Mouse (Mus musculus): ENCODE results near the gene Rasl10b. TPM values are rescaled to one million over a fixed set of nuclear protein-coding genes. Genes with fewer than 3 reads are reported as not detected.
A peak's percentile ranks its signal among the peaks of the same experiment; 100 is the strongest.

Gene Rasl10b
- polyA plus RNA-seq, 1 experiment from 2014 or later: 24.0 TPM

GRCm38 (mm10) chr11:83449298-83449697, 40.4 kb downstream of the Rasl10b start:
- 51% methylated on average over 4 of the region's 4 CpGs for WGBS
- no peak overlapping the region for H3K27ac ChIP-seq (ENCODE audit: low read depth, low read length)
- H3K4me3 ChIP-seq (ENCODE audit: low read depth, low read length): no peak overlapping the region

GRCm38 (mm10) chr11:83450550-83450949, 41.6 kb downstream of the Rasl10b start:
- Histone ChIP-seq H3K9ac (replicated peaks; ENCODE audit: low read depth, low read length) (no peak overlapping the region), H3K9me3 (ENCODE audit: control insufficient read depth, low read length) (no peaks in the 10 kb centered on the region), H3K27me3 (ENCODE audit: control insufficient read depth, insufficient read depth, low read length) (peaks cover under 1% of the 10 kb centered on the region; the same call in 1 of the 2 replicates), H3K4me3 (ENCODE audit: low read depth, low read length) (no peak overlapping the region), H3K36me3 (ENCODE audit: control insufficient read depth, insufficient read depth, low read length) (no peaks in the 10 kb centered on the region), H3K4me1 (ENCODE audit: control insufficient read depth, insufficient read depth, low read length) (peaks cover 8% of the 10 kb centered on the region; the same call in 1 of the 2 replicates), H3K4me2 (ENCODE audit: low read depth, low read length) (no peak overlapping the region), H3K27ac (ENCODE audit: low read depth, low read length) (no peak overlapping the region)
- 45% methylated on average over 1 of the region's 1 CpGs for WGBS
- no peak for ATAC-seq (ENCODE audit: low read depth)

More at GRCm38 (mm10) chr11:83449298-83449697, 40.4 kb downstream of the Rasl10b start:
- no peak overlapping the region for H3K4me2 ChIP-seq (ENCODE audit: low read depth, low read length)
- peaks cover 8% of the 10 kb centered on the region; the same call in 1 of the 2 replicates for H3K4me1 ChIP-seq (ENCODE audit: control insufficient read depth, insufficient read depth, low read length)
- no peak for ATAC-seq (ENCODE audit: low read depth)
- no peak overlapping the region for H3K9ac ChIP-seq (replicated peaks; ENCODE audit: low read depth, low read length)
- H3K9me3 ChIP-seq (ENCODE audit: control insufficient read depth, low read length): no peaks in the 10 kb centered on the region
- H3K27me3 ChIP-seq (ENCODE audit: control insufficient read depth, insufficient read depth, low read length): peaks cover 10% of the 10 kb centered on the region
- no peaks in the 10 kb centered on the region for H3K36me3 ChIP-seq (ENCODE audit: control insufficient read depth, insufficient read depth, low read length)

- 88% methylated on average over 10 of the region's 10 CpGs for WGBS
- no peak for ATAC-seq (ENCODE audit: low read depth)
- Histone ChIP-seq H3K36me3 (ENCODE audit: control insufficient read depth, insufficient read depth, low read length) (no peaks in the 10 kb centered on the region), H3K4me3 (ENCODE audit: low read depth, low read length) (no peak overlapping the region), H3K4me1 (ENCODE audit: control insufficient read depth, insufficient read depth, low read length) (peaks cover 8% of the 10 kb centered on the region; the same call in 1 of the 2 replicates), H3K4me2 (ENCODE audit: low read depth, low read length) (no peak overlapping the region), H3K9ac (replicated peaks; ENCODE audit: low read depth, low read length) (no peak overlapping the region), H3K27me3 (ENCODE audit: control insufficient read depth, insufficient read depth, low read length) (no peaks in the 10 kb centered on the region), H3K9me3 (ENCODE audit: control insufficient read depth, low read length) (no peaks in the 10 kb centered on the region), H3K27ac (ENCODE audit: low read depth, low read length) (no peak overlapping the region)
These were observed 42.3 kb downstream of the Rasl10b start for GRCm38 (mm10) chr11:83451281-83451680.

- Histone ChIP-seq H3K9me3 (ENCODE audit: control insufficient read depth, low read length) (no peaks in the 10 kb centered on the region), H3K4me2 (ENCODE audit: low read depth, low read length) (no peak overlapping the region), H3K4me3 (ENCODE audit: low read depth, low read length) (no peak overlapping the region), H3K27ac (ENCODE audit: low read depth, low read length) (no peak overlapping the region), H3K27me3 (ENCODE audit: control insufficient read depth, insufficient read depth, low read length) (no peaks in the 10 kb centered on the region), H3K9ac (replicated peaks; ENCODE audit: low read depth, low read length) (no peak overlapping the region), H3K4me1 (ENCODE audit: control insufficient read depth, insufficient read depth, low read length) (no peaks in the 10 kb centered on the region), H3K36me3 (ENCODE audit: control insufficient read depth, insufficient read depth, low read length) (no peaks in the 10 kb centered on the region)
- 14% methylated on average over 4 of the region's 4 CpGs for WGBS
- ATAC-seq (ENCODE audit: low read depth): no peak
These were observed 45.6 kb downstream of the Rasl10b start for GRCm38 (mm10) chr11:83454548-83454947.

- 81% methylated on average over 3 of the region's 3 CpGs for WGBS
- Histone ChIP-seq H3K27me3 (ENCODE audit: control insufficient read depth, insufficient read depth, low read length) (no peaks in the 10 kb centered on the region), H3K9ac (replicated peaks; ENCODE audit: low read depth, low read length) (no peak overlapping the region), H3K4me3 (ENCODE audit: low read depth, low read length) (no peak overlapping the region), H3K4me1 (ENCODE audit: control insufficient read depth, insufficient read depth, low read length) (no peaks in the 10 kb centered on the region), H3K27ac (ENCODE audit: low read depth, low read length) (no peak overlapping the region), H3K36me3 (ENCODE audit: control insufficient read depth, insufficient read depth, low read length) (no peaks in the 10 kb centered on the region), H3K9me3 (ENCODE audit: control insufficient read depth, low read length) (no peaks in the 10 kb centered on the region), H3K4me2 (ENCODE audit: low read depth, low read length) (no peak overlapping the region)
- ATAC-seq (ENCODE audit: low read depth): no peak
These were observed 46.7 kb downstream of the Rasl10b start for GRCm38 (mm10) chr11:83455608-83456007.

- H3K9me3 ChIP-seq (ENCODE audit: control insufficient read depth, low read length): no peaks in the 10 kb centered on the region
- H3K4me2 ChIP-seq (ENCODE audit: low read depth, low read length): no peak overlapping the region
- H3K4me1 ChIP-seq (ENCODE audit: control insufficient read depth, insufficient read depth, low read length): no peaks in the 10 kb centered on the region
- H3K36me3 ChIP-seq (ENCODE audit: control insufficient read depth, insufficient read depth, low read length): no peaks in the 10 kb centered on the region
- 47% methylated on average over 7 of the region's 7 CpGs for whole genome bisulfite sequencing
- no peak overlapping the region for H3K4me3 ChIP-seq (ENCODE audit: low read depth, low read length)
- H3K9ac ChIP-seq (replicated peaks; ENCODE audit: low read depth, low read length): no peak overlapping the region
- H3K27ac ChIP-seq (ENCODE audit: low read depth, low read length): no peak overlapping the region
- ATAC-seq (ENCODE audit: low read depth): no peak
- peaks cover 8% of the 10 kb centered on the region for H3K27me3 ChIP-seq (ENCODE audit: control insufficient read depth, insufficient read depth, low read length)
These were observed 48.3 kb downstream of the Rasl10b start for GRCm38 (mm10) chr11:83457257-83457656.

GRCm38 (mm10) chr11:83457912-83458601, 49.1 kb downstream of the Rasl10b start:
- no peaks in the 10 kb centered on the region for H3K9me3 ChIP-seq (ENCODE audit: control insufficient read depth, low read length)
- no peak overlapping the region for H3K4me3 ChIP-seq (ENCODE audit: low read depth, low read length)
- 60% methylated on average over 9 of the region's 9 CpGs for WGBS
- H3K4me1 ChIP-seq (ENCODE audit: control insufficient read depth, insufficient read depth, low read length): 0 out of 2 replicates have a peak, but pooled peaks cover 2% of the 10 kb centered on the region
- no peak for ATAC-seq (ENCODE audit: low read depth)
- peaks cover 11% of the 10 kb centered on the region for H3K27me3 ChIP-seq (ENCODE audit: control insufficient read depth, insufficient read depth, low read length)
- H3K36me3 ChIP-seq (ENCODE audit: control insufficient read depth, insufficient read depth, low read length): no peaks in the 10 kb centered on the region
- no peak overlapping the region for H3K9ac ChIP-seq (replicated peaks; ENCODE audit: low read depth, low read length)
- no peak overlapping the region for H3K27ac ChIP-seq (ENCODE audit: low read depth, low read length)
- H3K4me2 ChIP-seq (ENCODE audit: low read depth, low read length): no peak overlapping the region

- Histone ChIP-seq H3K4me3 (ENCODE audit: low read depth, low read length) (no peak overlapping the region; the same call in 1 of the 2 replicates), H3K27me3 (ENCODE audit: control insufficient read depth, insufficient read depth, low read length) (peaks cover 19% of the 10 kb centered on the region), H3K4me2 (ENCODE audit: low read depth, low read length) (0 out of 2 replicates have a peak overlapping the region, but pooled peaks have one; percentile 9), H3K9ac (replicated peaks; ENCODE audit: low read depth, low read length) (no peak overlapping the region), H3K4me1 (ENCODE audit: control insufficient read depth, insufficient read depth, low read length) (0 out of 2 replicates have a peak, but pooled peaks cover 2% of the 10 kb centered on the region), H3K9me3 (ENCODE audit: control insufficient read depth, low read length) (no peaks in the 10 kb centered on the region), H3K36me3 (ENCODE audit: control insufficient read depth, insufficient read depth, low read length) (no peaks in the 10 kb centered on the region), H3K27ac (ENCODE audit: low read depth, low read length) (no peak overlapping the region)
- WGBS: 73% methylated on average over 10 of the region's 10 CpGs
- ATAC-seq (ENCODE audit: low read depth): no peak
These were observed 52.6 kb downstream of the Rasl10b start for GRCm38 (mm10) chr11:83461462-83462027.

GRCm38 (mm10) chr11:83462711-83463244, 53.8 kb downstream of the Rasl10b start, which contains the start of gene Mmp28:
TSS of gene Mmp28 (minus strand) at chr11:83463071.
- Histone ChIP-seq H3K4me2 (ENCODE audit: low read depth, low read length) (peak within 1 kb of the TSS; percentile 94), H3K27me3 (ENCODE audit: control insufficient read depth, insufficient read depth, low read length) (peaks cover 19% of the 10 kb centered on the region)
- ATAC-seq (ENCODE audit: low read depth): no peak; the same call in 1 of the 2 replicates

More at GRCm38 (mm10) chr11:83462711-83463244, 53.8 kb downstream of the Rasl10b start, which contains the start of gene Mmp28:
- no peaks in the 10 kb centered on the region for H3K36me3 ChIP-seq (ENCODE audit: control insufficient read depth, insufficient read depth, low read length)
- no peaks in the 10 kb centered on the region for H3K9me3 ChIP-seq (ENCODE audit: control insufficient read depth, low read length)
- WGBS: under 1% methylated on average over 36 of the region's 42 CpGs
- 0 out of 2 replicates have a peak, but pooled peaks cover 6% of the 10 kb centered on the region for H3K4me1 ChIP-seq (ENCODE audit: control insufficient read depth, insufficient read depth, low read length)
- peak within 1 kb of the TSS; percentile 52 for H3K4me3 ChIP-seq (ENCODE audit: low read depth, low read length)
- H3K9ac ChIP-seq (replicated peaks; ENCODE audit: low read depth, low read length): peak within 1 kb of the TSS; percentile 56
- no peak within 1 kb of the TSS for H3K27ac ChIP-seq (ENCODE audit: low read depth, low read length)
